Mouse (Mus musculus): ENCODE results near the gene Os9. TPM values are rescaled to one million over a fixed set of nuclear protein-coding genes. Genes with fewer than 3 reads are reported as not detected.
A peak's percentile ranks its signal among the peaks of the same experiment; 100 is the strongest.
"Not testable (repeated sequence)": the region's sequence is repeated elsewhere in the genome, so short reads cannot be mapped to it uniquely, and the experiment has no call there.

The Os9 gene
- polyA plus RNA-seq, 1 experiment, result 106 TPM

GRCm38 (mm10) chr10:127063239-127063872 lies 57.6 kb downstream of the Os9 start, which contains the start of gene Cdk4:
Gene Cdk4 (plus strand): TSS chr10:127063534.
- TF ChIP-seq POLR2A (IDR thresholded peaks at IDR 0.05; ENCODE audit: extremely low read depth, insufficient read depth, low read length), result peak; percentile 52; the same call in 1 of the 2 replicates
- no peak for TF ChIP-seq CTCF (IDR thresholded peaks at IDR 0.05; ENCODE audit: extremely low read depth, insufficient read depth, low read length)
- H3K4me1 ChIP-seq (ENCODE audit: control insufficient read depth, insufficient read depth, low read length), result peaks cover 3% of the 10 kb centered on the region; the same call in 1 of the 2 replicates
- peak within 1 kb of the TSS; percentile 78 for H3K4me3 ChIP-seq (ENCODE audit: insufficient read depth, low read length)
- H3K27ac ChIP-seq (ENCODE audit: insufficient read depth, low read length), result peak within 1 kb of the TSS; percentile 48

- Histone ChIP-seq H3K4me1 (ENCODE audit: control insufficient read depth, insufficient read depth, low read length) (peaks cover 3% of the 10 kb centered on the region; the same call in 1 of the 2 replicates), H3K27ac (ENCODE audit: insufficient read depth, low read length) (no peak overlapping the region), H3K4me3 (ENCODE audit: insufficient read depth, low read length) (no peak overlapping the region; the same call in 1 of the 2 replicates)
- no peak for TF ChIP-seq CTCF (IDR thresholded peaks at IDR 0.05; ENCODE audit: extremely low read depth, insufficient read depth, low read length)
- TF ChIP-seq POLR2A (IDR thresholded peaks at IDR 0.05; ENCODE audit: extremely low read depth, insufficient read depth, low read length), result no peak
Measured at GRCm38 (mm10) chr10:127062503-127062902, 58.4 kb downstream of the Os9 start.

GRCm38 (mm10) chr10:127062101-127062500 lies 58.8 kb downstream of the Os9 start:
- not testable (repeated sequence) for H3K4me1 ChIP-seq (ENCODE audit: control insufficient read depth, insufficient read depth, low read length); H3K27ac ChIP-seq (ENCODE audit: insufficient read depth, low read length); H3K4me3 ChIP-seq (ENCODE audit: insufficient read depth, low read length)

GRCm38 (mm10) chr10:127061513-127061912 lies 59.4 kb downstream of the Os9 start:
- Histone ChIP-seq H3K27ac (ENCODE audit: insufficient read depth, low read length) (no peak overlapping the region), H3K4me1 (ENCODE audit: control insufficient read depth, insufficient read depth, low read length) (peaks cover 3% of the 10 kb centered on the region; the same call in 1 of the 2 replicates), H3K4me3 (ENCODE audit: insufficient read depth, low read length) (no peak overlapping the region)
- TF ChIP-seq POLR2A (IDR thresholded peaks at IDR 0.05; ENCODE audit: extremely low read depth, insufficient read depth, low read length), result no peak
- TF ChIP-seq CTCF (IDR thresholded peaks at IDR 0.05; ENCODE audit: extremely low read depth, insufficient read depth, low read length), result no peak

GRCm38 (mm10) chr10:127061085-127061484 lies 59.8 kb downstream of the Os9 start:
- Histone ChIP-seq H3K4me3 (ENCODE audit: insufficient read depth, low read length) (no peak overlapping the region), H3K27ac (ENCODE audit: insufficient read depth, low read length) (no peak overlapping the region), H3K4me1 (ENCODE audit: control insufficient read depth, insufficient read depth, low read length) (peaks cover 3% of the 10 kb centered on the region; the same call in 1 of the 2 replicates)
- TF ChIP-seq POLR2A (IDR thresholded peaks at IDR 0.05; ENCODE audit: extremely low read depth, insufficient read depth, low read length), result no peak
- no peak for TF ChIP-seq CTCF (IDR thresholded peaks at IDR 0.05; ENCODE audit: extremely low read depth, insufficient read depth, low read length)

GRCm38 (mm10) chr10:127059968-127060916 lies 60.7 kb downstream of the Os9 start, which contains the start of gene March9:
Gene March9 (minus strand): TSS chr10:127060184.
- TF ChIP-seq CTCF (IDR thresholded peaks at IDR 0.05; ENCODE audit: extremely low read depth, insufficient read depth, low read length) (no peak), POLR2A (IDR thresholded peaks at IDR 0.05; ENCODE audit: extremely low read depth, insufficient read depth, low read length) (no peak)
- Histone ChIP-seq H3K4me1 (ENCODE audit: control insufficient read depth, insufficient read depth, low read length) (peaks cover 3% of the 10 kb centered on the region; the same call in 1 of the 2 replicates), H3K27ac (ENCODE audit: insufficient read depth, low read length) (no peak within 1 kb of the TSS)

GRCm38 (mm10) chr10:127059174-127059967 lies 61.6 kb downstream of the Os9 start:
- no peak overlapping the region for H3K27ac ChIP-seq (ENCODE audit: insufficient read depth, low read length)
- peak overlapping the region; percentile 29 for H3K4me3 ChIP-seq (ENCODE audit: insufficient read depth, low read length)
- no peak for TF ChIP-seq POLR2A (IDR thresholded peaks at IDR 0.05; ENCODE audit: extremely low read depth, insufficient read depth, low read length)
- TF ChIP-seq CTCF (IDR thresholded peaks at IDR 0.05; ENCODE audit: extremely low read depth, insufficient read depth, low read length), result no peak
- peaks cover 1% of the 10 kb centered on the region; the same call in 1 of the 2 replicates for H3K4me1 ChIP-seq (ENCODE audit: control insufficient read depth, insufficient read depth, low read length)

More at GRCm38 (mm10) chr10:127059968-127060916, 60.7 kb downstream of the Os9 start, which contains the start of gene March9:
- H3K4me3 ChIP-seq (ENCODE audit: insufficient read depth, low read length), result peak within 1 kb of the TSS; percentile 29

GRCm38 (mm10) chr10:127058708-127059107 lies 62.2 kb downstream of the Os9 start:
- Histone ChIP-seq H3K4me1 (ENCODE audit: control insufficient read depth, insufficient read depth, low read length) (no peaks in the 10 kb centered on the region; the same call in 1 of the 2 replicates), H3K27ac (ENCODE audit: insufficient read depth, low read length) (no peak overlapping the region), H3K4me3 (ENCODE audit: insufficient read depth, low read length) (peak overlapping the region; percentile 29)
- TF ChIP-seq POLR2A (IDR thresholded peaks at IDR 0.05; ENCODE audit: extremely low read depth, insufficient read depth, low read length) (no peak), CTCF (IDR thresholded peaks at IDR 0.05; ENCODE audit: extremely low read depth, insufficient read depth, low read length) (no peak)

GRCm38 (mm10) chr10:127058161-127058560 lies 62.8 kb downstream of the Os9 start:
- Histone ChIP-seq H3K27ac (ENCODE audit: insufficient read depth, low read length) (no peak overlapping the region), H3K4me1 (ENCODE audit: control insufficient read depth, insufficient read depth, low read length) (no peaks in the 10 kb centered on the region; the same call in 1 of the 2 replicates), H3K4me3 (ENCODE audit: insufficient read depth, low read length) (peak overlapping the region; percentile 29; the same call in 1 of the 2 replicates)
- TF ChIP-seq CTCF (IDR thresholded peaks at IDR 0.05; ENCODE audit: extremely low read depth, insufficient read depth, low read length), result peak; percentile 84
- no peak for TF ChIP-seq POLR2A (IDR thresholded peaks at IDR 0.05; ENCODE audit: extremely low read depth, insufficient read depth, low read length)

Data from cortical plate, adult 2 months (tissue).